Mouse (Mus musculus) intestine, embryonic 14.5 days (tissue): ENCODE data around the gene Sorbs2. TPM values are rescaled to one million over a fixed set of nuclear protein-coding genes. Genes with fewer than 3 reads are reported as not detected.

Experiments used
- ATAC-seq: fragments of 200-750 bp; cut with Nextera tagmentation; replicated peaks from 2 replicates; pipeline ENCODE4 v1.8.0; 2017; ENCODE audit warnings: low read depth, moderate number of reproducible peaks, moderate TSS enrichment, moderate library complexity; ENCODE audit not compliant: low FRiP score, low TSS enrichment
- DNase-seq: peaks from one replicate; pipeline ENCODE4 v3.0.0-alpha.2; 2018; ENCODE audit warnings: low spot score
- H3K27ac ChIP-seq: fragments of 300-500 bp; sonication (generic); 2 replicates; pipeline ENCODE4 v1.5.1; 2014; ENCODE audit warnings: low read depth, mild to moderate bottlenecking, control low read depth
- H3K27me3 ChIP-seq: fragments of 300-500 bp; sonication (generic); replicated peaks from 2 replicates; pipeline ENCODE4 v1.6.1; 2014; ENCODE audit warnings: low read length, control low read depth; ENCODE audit not compliant: control insufficient read depth, insufficient read depth
- H3K36me3 ChIP-seq: fragments of 300-500 bp; sonication (generic); 2 replicates; pipeline ENCODE4 v1.6.1; 2014; ENCODE audit warnings: low read length, control low read depth; ENCODE audit not compliant: control insufficient read depth, insufficient read depth
- H3K4me1 ChIP-seq: fragments of 300-500 bp; sonication (generic); replicated peaks from 2 replicates; pipeline ENCODE4 v1.6.1; 2014; ENCODE audit warnings: low read length, control low read depth, mixed read lengths; ENCODE audit not compliant: control insufficient read depth, insufficient read depth
- H3K4me2 ChIP-seq: fragments of 300-500 bp; sonication (generic); 2 replicates; pipeline ENCODE4 v1.6.1; 2014; ENCODE audit warnings: low read length
- H3K4me3 ChIP-seq: fragments of 300-500 bp; sonication (generic); 2 replicates; pipeline ENCODE4 v1.5.1; 2014; ENCODE audit warnings: low read depth, low read length, control low read depth, mixed read lengths
- H3K9ac ChIP-seq: fragments of 300-500 bp; sonication (generic); 2 replicates; pipeline ENCODE4 v1.6.1; 2014; ENCODE audit warnings: mild to moderate bottlenecking, low read length
- H3K9me3 ChIP-seq: fragments of 300-500 bp; sonication (generic); 2 replicates; pipeline ENCODE4 v1.6.1; 2016; ENCODE audit warnings: low read length, control low read depth; ENCODE audit not compliant: control insufficient read depth
- WGBS: fragments of 180-500 bp; shearing (Covaris S2); extraction: QIAGEN DNeasy Blood & Tissue Kit; methylation state at CpG from one replicate; pipeline ENCODE4 v1.1.7; 2014; 5-methylcytosine and 5-hydroxymethylcytosine counted together
- polyA plus RNA-seq: library from polyadenylated mRNA; unstranded; fragments of >200 nt; fragmentation: Nextera tagmentation; extraction: Ambion mirVana; gene quantifications from 2 replicates; pipeline ENCODE4 v1.2.1, GENCODE M21; 2014

Gene Sorbs2
- polyA plus RNA-seq, 1 experiment from 2014 or later, result 31.4 TPM

GRCm38 (mm10) chr8:45687942-45688695, 180.5 kb downstream of the Sorbs2 start:
- Histone ChIP-seq H3K9me3 (no peaks in the 10 kb centered on the region), H3K9ac (no peak overlapping the region), H3K4me3 (no peak overlapping the region), H3K27me3 (no peaks in the 10 kb centered on the region), H3K27ac (no peak overlapping the region), H3K36me3 (no peaks in the 10 kb centered on the region), H3K4me1 (0 out of 2 replicates have a peak, but pooled peaks cover 2% of the 10 kb centered on the region), H3K4me2 (no peak overlapping the region)
- no peak for DNase-seq
- ATAC-seq, result no peak
- WGBS, result 61% methylated on average over 12 of the region's 12 CpGs

GRCm38 (mm10) chr8:45689611-45690207, 182.1 kb downstream of the Sorbs2 start:
- ATAC-seq (no peak), DNase-seq (no peak)
- Histone ChIP-seq H3K36me3 (no peaks in the 10 kb centered on the region), H3K9ac (no peak overlapping the region), H3K4me1 (0 out of 2 replicates have a peak, but pooled peaks cover 2% of the 10 kb centered on the region), H3K27me3 (no peaks in the 10 kb centered on the region), H3K4me2 (no peak overlapping the region), H3K4me3 (no peak overlapping the region), H3K27ac (no peak overlapping the region), H3K9me3 (no peaks in the 10 kb centered on the region)
- 72% methylated on average over 2 of the region's 2 CpGs for whole genome bisulfite sequencing

GRCm38 (mm10) chr8:45700100-45700499, 192.5 kb downstream of the Sorbs2 start:
- Histone ChIP-seq H3K4me2 (no peak overlapping the region), H3K27me3 (no peaks in the 10 kb centered on the region), H3K36me3 (no peaks in the 10 kb centered on the region), H3K4me3 (no peak overlapping the region), H3K9me3 (no peaks in the 10 kb centered on the region), H3K9ac (no peak overlapping the region), H3K4me1 (no peaks in the 10 kb centered on the region), H3K27ac (no peak overlapping the region)
- ATAC-seq, result no peak
- DNase-seq, result no peak
- 91% methylated on average over 5 of the region's 5 CpGs for WGBS

GRCm38 (mm10) chr8:45703700-45704101, 196.1 kb downstream of the Sorbs2 start:
- 77% methylated on average over 4 of the region's 4 CpGs for WGBS

GRCm38 (mm10) chr8:45709098-45709497, 201.5 kb downstream of the Sorbs2 start:
- Histone ChIP-seq H3K27me3 (no peaks in the 10 kb centered on the region), H3K4me2 (no peak overlapping the region), H3K9ac (no peak overlapping the region), H3K36me3 (no peaks in the 10 kb centered on the region), H3K9me3 (no peaks in the 10 kb centered on the region), H3K4me3 (no peak overlapping the region), H3K4me1 (no peaks in the 10 kb centered on the region), H3K27ac (no peak overlapping the region)
- DNase-seq (no peak), ATAC-seq (no peak)
- WGBS, result 83% methylated on average over 4 of the region's 4 CpGs

More at GRCm38 (mm10) chr8:45703700-45704101, 196.1 kb downstream of the Sorbs2 start:
- Histone ChIP-seq H3K9me3 (no peaks in the 10 kb centered on the region), H3K36me3 (no peaks in the 10 kb centered on the region), H3K4me2 (no peak overlapping the region), H3K27me3 (no peaks in the 10 kb centered on the region), H3K9ac (no peak overlapping the region), H3K27ac (no peak overlapping the region), H3K4me3 (no peak overlapping the region), H3K4me1 (no peaks in the 10 kb centered on the region)
- DNase-seq, result no peak
- no peak for ATAC-seq

GRCm38 (mm10) chr8:45709734-45710133, 202.1 kb downstream of the Sorbs2 start:
- DNase-seq (no peak), ATAC-seq (no peak)
- Histone ChIP-seq H3K27me3 (no peaks in the 10 kb centered on the region), H3K9ac (no peak overlapping the region), H3K4me2 (no peak overlapping the region), H3K36me3 (no peaks in the 10 kb centered on the region), H3K9me3 (no peaks in the 10 kb centered on the region), H3K4me1 (no peaks in the 10 kb centered on the region), H3K27ac (no peak overlapping the region), H3K4me3 (no peak overlapping the region)
- WGBS, result 60% methylated on average over 4 of the region's 4 CpGs

GRCm38 (mm10) chr8:45712610-45713009, 205.0 kb downstream of the Sorbs2 start:
- Histone ChIP-seq H3K4me2 (no peak overlapping the region), H3K36me3 (no peaks in the 10 kb centered on the region), H3K27ac (no peak overlapping the region), H3K27me3 (no peaks in the 10 kb centered on the region), H3K4me3 (no peak overlapping the region), H3K4me1 (no peaks in the 10 kb centered on the region), H3K9me3 (no peaks in the 10 kb centered on the region), H3K9ac (no peak overlapping the region)
- 89% methylated on average over 6 of the region's 6 CpGs for WGBS
- ATAC-seq, result no peak
- no peak for DNase-seq

- 35% methylated on average over 3 of the region's 3 CpGs for WGBS
- no peak for ATAC-seq
- no peak for DNase-seq
- Histone ChIP-seq H3K4me2 (no peak overlapping the region), H3K4me1 (no peaks in the 10 kb centered on the region), H3K9me3 (no peaks in the 10 kb centered on the region), H3K36me3 (no peaks in the 10 kb centered on the region), H3K4me3 (no peak overlapping the region), H3K27ac (no peak overlapping the region), H3K9ac (no peak overlapping the region), H3K27me3 (no peaks in the 10 kb centered on the region)
Observed at GRCm38 (mm10) chr8:45714806-45715205, 207.2 kb downstream of the Sorbs2 start.
